Mouse (Mus musculus) stomach, embryonic 15.5 days (tissue): ENCODE results near the gene Thoc7. TPM values are rescaled to one million over a fixed set of nuclear protein-coding genes. Genes with fewer than 3 reads are reported as not detected.

Experiments used
- ATAC-seq: fragments of 200-750 bp; cut with Nextera tagmentation; 2 replicates; pipeline ENCODE4 v1.8.0; 2017; ENCODE audit warnings: low read depth, moderate number of reproducible peaks, moderate TSS enrichment; ENCODE audit not compliant: insufficient read depth, low FRiP score
- H3K27ac ChIP-seq: fragments of 300-500 bp; sonication (generic); 2 replicates; pipeline ENCODE4 v1.5.1; 2015; ENCODE audit warnings: mild to moderate bottlenecking, inconsistent platforms
- H3K27me3 ChIP-seq: fragments of 300-500 bp; sonication (generic); replicated peaks from 2 replicates; pipeline ENCODE4 v1.6.1; 2015; ENCODE audit warnings: inconsistent platforms
- H3K36me3 ChIP-seq: fragments of 300-500 bp; sonication (generic); 2 replicates; pipeline ENCODE4 v1.6.1; 2015; ENCODE audit warnings: inconsistent platforms
- H3K4me1 ChIP-seq: fragments of 300-500 bp; sonication (generic); 2 replicates; pipeline ENCODE4 v1.6.1; 2015; ENCODE audit warnings: inconsistent platforms
- H3K4me2 ChIP-seq: fragments of 300-500 bp; sonication (generic); 2 replicates; pipeline ENCODE4 v1.6.1; 2015; ENCODE audit warnings: mild to moderate bottlenecking, inconsistent platforms
- H3K4me3 ChIP-seq: fragments of 300-500 bp; sonication (generic); replicated peaks from 2 replicates; pipeline ENCODE4 v1.5.1; 2015; ENCODE audit warnings: inconsistent platforms
- H3K9ac ChIP-seq: fragments of 300-500 bp; sonication (generic); 2 replicates; pipeline ENCODE4 v1.6.1; 2015; ENCODE audit warnings: inconsistent platforms
- H3K9me3 ChIP-seq: fragments of 300-500 bp; sonication (generic); 2 replicates; pipeline ENCODE4 v1.6.1; 2016; ENCODE audit warnings: inconsistent platforms
- WGBS: fragments of 180-500 bp; shearing (Covaris S2); methylation state at CpG from one replicate; pipeline ENCODE4 v1.1.7; 2015; 5-methylcytosine and 5-hydroxymethylcytosine counted together
- polyA plus RNA-seq: library from polyadenylated mRNA; unstranded; fragments of >200 nt; fragmentation: Nextera tagmentation; extraction: Ambion mirVana; gene quantifications from 2 replicates; pipeline ENCODE4 v1.2.1, GENCODE M21; 2015

The Thoc7 gene
- polyA plus RNA-seq, 1 experiment from 2014 or later: 213 TPM

- ATAC-seq: peak; percentile 18; the same call in 1 of the 2 replicates
- no peak overlapping the region for H3K4me3 ChIP-seq
- no peaks in the 10 kb centered on the region for H3K36me3 ChIP-seq
- no peak overlapping the region for H3K4me2 ChIP-seq
- no peak overlapping the region for H3K9ac ChIP-seq
- H3K27ac ChIP-seq: no peak overlapping the region
- no peaks in the 10 kb centered on the region for H3K9me3 ChIP-seq
- no peaks in the 10 kb centered on the region for H3K27me3 ChIP-seq
- 33% methylated on average over 3 of the region's 3 CpGs for WGBS
- H3K4me1 ChIP-seq: no peaks in the 10 kb centered on the region
These were observed 44.0 kb downstream of the Thoc7 start for GRCm38 (mm10) chr14:13917630-13918029.

DNA sequence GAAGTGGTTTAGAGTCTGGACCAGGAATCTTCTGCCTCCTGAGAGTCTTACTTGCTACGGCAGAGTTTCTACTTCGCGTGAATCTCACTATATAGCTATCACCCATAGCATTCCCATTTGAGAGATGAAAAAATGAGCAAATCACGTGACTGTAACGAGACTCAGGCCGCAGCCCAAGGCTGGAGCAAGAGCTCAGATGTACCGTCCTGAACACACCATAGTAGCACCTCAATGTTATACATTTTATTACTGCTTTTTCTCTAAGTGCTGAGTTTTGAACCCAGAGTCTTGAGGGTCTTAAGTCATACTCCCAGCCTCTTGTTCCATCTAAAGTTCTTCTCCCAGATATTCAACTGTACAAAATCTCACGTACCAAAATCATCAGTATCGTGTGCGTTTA is 44.4 kb downstream of the Thoc7 start:
- Histone ChIP-seq H3K36me3 (no peaks in the 10 kb centered on the region), H3K27ac (no peak overlapping the region), H3K27me3 (no peaks in the 10 kb centered on the region), H3K4me3 (no peak overlapping the region), H3K9ac (no peak overlapping the region), H3K4me2 (no peak overlapping the region), H3K4me1 (no peaks in the 10 kb centered on the region), H3K9me3 (no peaks in the 10 kb centered on the region)
- no peak for ATAC-seq
- WGBS: 85% methylated on average over 10 of the region's 10 CpGs

- no peak for ATAC-seq
- no peak overlapping the region for H3K27ac ChIP-seq
- H3K4me3 ChIP-seq: no peak overlapping the region
- no peaks in the 10 kb centered on the region for H3K9me3 ChIP-seq
- no peaks in the 10 kb centered on the region for H3K4me1 ChIP-seq
- no peak overlapping the region for H3K4me2 ChIP-seq
- no peaks in the 10 kb centered on the region for H3K27me3 ChIP-seq
- H3K9ac ChIP-seq: no peak overlapping the region
- H3K36me3 ChIP-seq: no peaks in the 10 kb centered on the region
- WGBS: 58% methylated on average over 4 of the region's 4 CpGs
These were observed 46.4 kb downstream of the Thoc7 start for GRCm38 (mm10) chr14:13915207-13915606.

DNA sequence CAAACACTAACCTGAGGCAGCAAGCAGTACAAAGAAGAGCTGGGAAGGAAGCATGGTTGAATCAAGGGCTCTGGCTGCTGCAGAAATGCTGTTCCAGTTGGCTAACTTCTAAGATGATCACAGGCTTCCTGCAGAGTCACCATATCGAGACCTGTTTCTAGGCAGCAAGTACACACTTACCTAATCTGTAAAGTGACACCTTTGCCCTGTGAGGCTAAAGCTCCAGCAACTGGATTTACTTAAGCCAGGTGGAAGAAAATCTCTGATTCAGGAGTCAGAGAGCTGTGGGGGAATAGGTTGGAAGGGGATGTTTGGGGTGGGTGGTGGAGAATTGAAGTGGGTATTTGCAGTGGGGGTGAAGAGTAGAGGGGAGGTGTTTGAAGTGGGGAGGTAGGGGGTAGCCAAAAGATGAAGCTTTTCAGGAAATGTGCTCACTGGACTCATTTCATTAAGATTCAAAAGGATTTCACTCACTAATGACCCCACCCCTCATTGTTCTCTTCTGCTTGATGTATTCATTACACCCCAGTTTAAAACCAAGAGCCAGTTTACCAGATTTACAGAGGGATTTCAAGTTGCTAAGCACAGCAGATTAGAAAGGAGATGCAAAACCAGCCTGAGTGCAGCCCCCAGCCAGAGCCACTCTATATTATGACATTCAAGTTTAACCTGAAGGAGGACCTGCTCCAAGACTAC is 47.1 kb downstream of the Thoc7 start, which contains the start of gene Gm281:
TSS of gene Gm281 (minus strand) at position 92 of the 696 bp plus-strand sequence.
- Histone ChIP-seq H3K4me2 (no peak within 1 kb of the TSS), H3K4me1 (no peaks in the 10 kb centered on the region), H3K27me3 (no peaks in the 10 kb centered on the region), H3K9ac (no peak within 1 kb of the TSS), H3K36me3 (no peaks in the 10 kb centered on the region), H3K4me3 (no peak within 1 kb of the TSS), H3K27ac (no peak within 1 kb of the TSS), H3K9me3 (no peaks in the 10 kb centered on the region)
- ATAC-seq: no peak
- WGBS: 31% methylated on average over 1 of the region's 1 CpGs

- Histone ChIP-seq H3K4me2 (no peak overlapping the region), H3K9ac (no peak overlapping the region), H3K27me3 (no peaks in the 10 kb centered on the region), H3K4me1 (no peaks in the 10 kb centered on the region), H3K27ac (no peak overlapping the region), H3K4me3 (no peak overlapping the region), H3K36me3 (no peaks in the 10 kb centered on the region), H3K9me3 (no peaks in the 10 kb centered on the region)
- ATAC-seq: no peak
- 80% methylated on average over 2 of the region's 2 CpGs for WGBS
These were observed 51.5 kb downstream of the Thoc7 start for GRCm38 (mm10) chr14:13910148-13910547.

DNA sequence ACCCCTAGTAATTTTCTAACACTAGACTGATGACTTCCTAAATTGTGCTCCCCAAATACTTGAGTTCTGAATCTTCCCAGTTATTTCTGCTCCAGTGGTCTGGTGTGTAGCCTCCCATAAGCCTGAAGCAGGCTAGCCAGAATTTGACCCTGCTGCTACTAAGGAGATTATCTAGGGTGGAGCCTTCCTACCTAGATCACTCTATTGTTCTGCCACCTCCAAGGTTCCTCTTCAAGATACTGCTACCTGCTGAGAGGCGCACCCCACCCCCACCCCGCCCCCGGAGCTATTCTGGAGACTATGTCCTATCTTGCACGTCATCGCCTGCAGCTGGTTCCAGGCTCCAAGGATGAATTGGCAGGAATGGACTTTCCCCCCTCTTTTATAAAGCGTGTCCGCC is 54.5 kb downstream of the Thoc7 start:
- 90% methylated on average over 7 of the region's 7 CpGs for WGBS
- Histone ChIP-seq H3K27me3 (no peaks in the 10 kb centered on the region), H3K9me3 (no peaks in the 10 kb centered on the region), H3K27ac (no peak overlapping the region), H3K4me1 (no peaks in the 10 kb centered on the region), H3K4me3 (no peak overlapping the region), H3K9ac (no peak overlapping the region), H3K4me2 (no peak overlapping the region), H3K36me3 (no peaks in the 10 kb centered on the region)
- ATAC-seq: no peak

DNA sequence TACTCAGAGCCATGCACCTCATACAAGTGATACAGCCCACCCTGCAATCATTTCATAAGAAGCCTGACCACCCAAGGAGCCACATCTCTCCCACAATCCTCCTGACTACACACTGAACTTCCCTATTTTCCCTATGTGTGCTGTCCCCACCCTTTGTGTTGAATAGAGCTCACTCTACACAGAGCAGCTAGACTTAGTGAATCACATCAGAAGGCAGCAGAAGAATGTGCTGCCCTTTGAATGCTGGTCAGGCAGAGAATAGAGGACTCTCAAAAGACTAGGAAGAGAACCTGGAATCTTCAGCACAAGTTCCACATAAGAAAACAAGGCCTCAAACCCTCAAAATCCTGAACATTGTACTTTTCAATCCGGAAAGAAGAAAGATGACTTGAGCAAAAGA is 55.2 kb downstream of the Thoc7 start:
- Histone ChIP-seq H3K27ac (no peak overlapping the region), H3K9me3 (no peaks in the 10 kb centered on the region), H3K27me3 (no peaks in the 10 kb centered on the region), H3K4me3 (no peak overlapping the region), H3K9ac (no peak overlapping the region), H3K4me2 (no peak overlapping the region), H3K36me3 (no peaks in the 10 kb centered on the region), H3K4me1 (no peaks in the 10 kb centered on the region)
- no peak for ATAC-seq
- WGBS: 88% methylated on average over 1 of the region's 1 CpGs

- Histone ChIP-seq H3K27ac (no peak overlapping the region), H3K4me2 (peak overlapping the region; percentile 79), H3K27me3 (no peaks in the 10 kb centered on the region), H3K9me3 (no peaks in the 10 kb centered on the region), H3K4me3 (peak overlapping the region; percentile 50), H3K36me3 (no peaks in the 10 kb centered on the region), H3K9ac (peak overlapping the region; percentile 26; the same call in 1 of the 2 replicates), H3K4me1 (no peaks in the 10 kb centered on the region)
- WGBS: under 1% methylated on average over 22 of the region's 22 CpGs
- peak; percentile 39; the same call in 1 of the 2 replicates for ATAC-seq
These were observed 60.0 kb downstream of the Thoc7 start for GRCm38 (mm10) chr14:13901611-13902067.

Other genes starting within 250 kb of the Thoc7 start
- gene Gm281, start 47.4 kb downstream of the Thoc7 start, polyA plus RNA-seq: not detected in 2 replicates
- 4.6 and 4.8 TPM in 2 replicates for gene Atxn7, start 412 bp downstream of the Thoc7 start, polyA plus RNA-seq
- 222 and 230 TPM in 2 replicates for gene Psmd6, start 159.1 kb upstream of the Thoc7 start, polyA plus RNA-seq
- gene Olfr720, start 225.0 kb upstream of the Thoc7 start, polyA plus RNA-seq: not detected in 2 replicates